Mouse (Mus musculus) kidney, adult 2 months (tissue): ENCODE results near the gene Gm10198. TPM values are rescaled to one million over a fixed set of nuclear protein-coding genes. Genes with fewer than 3 reads are reported as not detected.

ENCODE experiments used
- DNase-seq: peaks from one replicate; pipeline ENCODE4 v3.0.0; 2021
- H3K27ac ChIP-seq: fragments of 200-500 bp; 2 replicates; pipeline ENCODE4 v1.5.1; 2012; ENCODE audit warnings: low read depth, low read length, control low read depth, inconsistent platforms; ENCODE audit not compliant: insufficient read depth
- H3K27me3 ChIP-seq: fragments of 200-500 bp; replicated peaks from 2 replicates; pipeline ENCODE4 v1.6.1; 2012; ENCODE audit warnings: mild to moderate bottlenecking, moderate library complexity, low read length, inconsistent platforms; ENCODE audit not compliant: control insufficient read depth, insufficient read depth
- H3K36me3 ChIP-seq: fragments of 200-500 bp; 2 replicates; pipeline ENCODE4 v1.6.1; 2012; ENCODE audit warnings: mild to moderate bottlenecking, moderate library complexity, low read length, inconsistent platforms; ENCODE audit not compliant: control insufficient read depth, insufficient read depth
- H3K4me1 ChIP-seq: fragments of 200-500 bp; 2 replicates; pipeline ENCODE4 v1.6.1; 2011; ENCODE audit warnings: low read length; ENCODE audit not compliant: control insufficient read depth, insufficient read depth
- H3K4me3 ChIP-seq: fragments of 200-500 bp; 2 replicates; pipeline ENCODE4 v1.5.1; 2011; ENCODE audit warnings: mild to moderate bottlenecking, low read depth, low read length, control low read depth; ENCODE audit not compliant: insufficient read depth
- CTCF ChIP-seq: fragments of 200-500 bp; conservative IDR thresholded peaks from 2 replicates; pipeline ENCODE4 v1.5.1; 2011; ENCODE audit warnings: low read depth, mild to moderate bottlenecking, control low read depth, low read length, moderate library complexity, mixed read lengths; ENCODE audit not compliant: insufficient read depth, insufficient read length
- POLR2A ChIP-seq: fragments of 200-500 bp; IDR thresholded peaks from one replicate; pipeline ENCODE4 v1.6.1; 2011; ENCODE audit warnings: low read depth, low read length, control low read depth
- WGBS: fragments of 180-500 bp; shearing (Covaris S2); methylation state at CpG from one replicate; pipeline ENCODE4 v1.1.7; 2018; 5-methylcytosine and 5-hydroxymethylcytosine counted together
- polyA plus RNA-seq: library from polyadenylated mRNA; depleted of rRNA; stranded (reverse); fragments of >200 nt; gene quantifications from 2 replicates; pipeline ENCODE4 v1.2.3, GENCODE M21; 2012; rRNA removed

Gm10198 gene
- polyA plus RNA-seq, 1 experiment, result not detected

DNA sequence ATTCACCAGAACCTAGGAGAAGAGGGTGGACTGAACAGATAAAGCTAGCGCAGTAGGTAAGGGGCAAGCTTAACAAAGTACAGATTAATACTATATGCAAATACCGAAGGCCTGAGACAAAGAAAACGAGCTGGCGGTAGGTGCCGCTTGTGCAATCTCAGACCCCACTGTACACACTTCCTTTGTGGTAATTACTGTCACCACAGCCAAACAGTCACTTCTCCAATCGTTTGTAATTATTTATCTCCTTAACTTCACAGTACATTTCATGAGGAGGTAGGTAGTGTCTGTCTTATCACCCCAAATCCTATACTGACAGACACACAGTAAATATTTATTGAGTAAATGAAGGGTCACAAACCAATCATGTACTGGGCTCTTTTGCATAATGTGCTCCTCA is 47.7 kb downstream of the Gm10198 start:
- H3K4me3 ChIP-seq, result no peak overlapping the region
- no peaks in the 10 kb centered on the region for H3K27me3 ChIP-seq
- no peaks in the 10 kb centered on the region for H3K36me3 ChIP-seq
- DNase-seq, result no peak
- H3K4me1 ChIP-seq, result no peaks in the 10 kb centered on the region
- WGBS, result 88% methylated on average over 6 of the region's 6 CpGs
- TF ChIP-seq CTCF (no peak), POLR2A (no peak)
- H3K27ac ChIP-seq, result no peak overlapping the region

Other genes with a start within 250 kb of the Gm10198 start
- gene Gpbp1, start 102.7 kb upstream of the Gm10198 start, polyA plus RNA-seq, result 2.4 and 4.9 TPM in 2 replicates
- not detected in 2 replicates for gene Gm49496, start 42.8 kb upstream of the Gm10198 start, polyA plus RNA-seq
- 3.9 and 4.7 TPM in 2 replicates for gene Mier3, start 88.2 kb downstream of the Gm10198 start, polyA plus RNA-seq
- gene Map3k1, start 216.2 kb downstream of the Gm10198 start, polyA plus RNA-seq, result 16.6 and 17.8 TPM in 2 replicates